Mouse (Mus musculus): ENCODE measurements around the gene Chrdl2. TPM values are rescaled to one million over a fixed set of nuclear protein-coding genes. Genes with fewer than 3 reads are reported as not detected.
"Not testable (repeated sequence)": the region's sequence is repeated elsewhere in the genome, so short reads cannot be mapped to it uniquely, and the experiment has no call there.

Gene Chrdl2
- 0.23 TPM for polyA plus RNA-seq (2021)

- TF ChIP-seq CTCF (IDR thresholded peaks at IDR 0.05), result no peak
- in situ Hi-C loops (cut with MboI; ENCODE audit: low pct_unique_long_range_greater_than_20kb), result loop anchor here (5.0 kb wide), 1 partner anchor 112 kb away; no protein-coding TSS in a partner anchor
- ATAC-seq, result no peak
- CTCF ChIA-PET, result interaction anchor here (3.5 kb wide), 1 partner anchor 17 kb away, joined by 30 read pairs; no protein-coding TSS in a partner anchor
- POLR2A ChIA-PET, result interaction anchor here (0.5 kb wide), 1 partner anchor 32 kb away, joined by 3 read pairs; no protein-coding TSS in a partner anchor
- no peak for DNase-seq (ENCODE audit: low read depth, low spot score)
- H3K27me3 ChIP-seq, result peaks cover 27% of the 10 kb centered on the region
These were observed at the start of gene Chrdl2 for GRCm38 (mm10) chr7:100005790-100006189. TSS of gene Chrdl2 (plus strand) at chr7:100006172.

GRCm38 (mm10) chr7:99957226-99957965, 48.6 kb upstream of the Chrdl2 start:
- ATAC-seq, result no peak
- ChIA-PET POLR2A (no interaction called here), CTCF (no interaction called here)
- no peaks in the 10 kb centered on the region for H3K27me3 ChIP-seq
- in situ Hi-C loops (cut with MboI; ENCODE audit: low pct_unique_long_range_greater_than_20kb), result no loop called here
- no peak for DNase-seq (ENCODE audit: low read depth, low spot score)
- TF ChIP-seq CTCF (IDR thresholded peaks at IDR 0.05), result no peak

DNA sequence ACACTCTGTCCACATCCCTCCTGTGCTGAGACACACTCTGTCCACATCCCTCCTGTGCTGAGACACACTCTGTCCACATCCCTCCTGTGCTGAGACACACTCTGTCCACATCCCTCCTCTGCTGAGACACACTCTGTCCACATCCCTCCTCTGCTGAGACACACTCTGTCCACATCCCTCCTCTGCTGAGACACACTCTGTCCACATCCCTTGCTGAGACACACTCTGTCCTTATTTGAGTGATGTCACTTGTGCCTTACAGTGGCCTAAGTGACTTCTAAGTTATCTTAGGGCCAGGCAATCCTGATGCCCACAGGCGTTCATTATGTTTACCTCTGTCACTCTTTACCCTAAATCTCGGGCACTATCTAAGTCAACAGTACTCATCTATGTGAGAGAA, 45.4 kb upstream of the Chrdl2 start:
- CTCF ChIA-PET; H3K27me3 ChIP-seq; in situ Hi-C loops (cut with MboI; ENCODE audit: low pct_unique_long_range_greater_than_20kb); POLR2A ChIA-PET; ATAC-seq; DNase-seq (ENCODE audit: low read depth, low spot score): not testable (repeated sequence)

GRCm38 (mm10) chr7:99961518-99961917, 44.5 kb upstream of the Chrdl2 start:
- no peak for ATAC-seq
- ChIA-PET CTCF (interaction anchor here (1.0 to 1.2 kb wide), 3 partner anchors 9 to 26 kb away, joined by 3 read pairs; no protein-coding TSS in a partner anchor), POLR2A (no interaction called here)
- in situ Hi-C loops (cut with MboI; ENCODE audit: low pct_unique_long_range_greater_than_20kb), result no loop called here
- no peak for DNase-seq (ENCODE audit: low read depth, low spot score)
- TF ChIP-seq CTCF (IDR thresholded peaks at IDR 0.05), result no peak
- H3K27me3 ChIP-seq, result no peaks in the 10 kb centered on the region

DNA sequence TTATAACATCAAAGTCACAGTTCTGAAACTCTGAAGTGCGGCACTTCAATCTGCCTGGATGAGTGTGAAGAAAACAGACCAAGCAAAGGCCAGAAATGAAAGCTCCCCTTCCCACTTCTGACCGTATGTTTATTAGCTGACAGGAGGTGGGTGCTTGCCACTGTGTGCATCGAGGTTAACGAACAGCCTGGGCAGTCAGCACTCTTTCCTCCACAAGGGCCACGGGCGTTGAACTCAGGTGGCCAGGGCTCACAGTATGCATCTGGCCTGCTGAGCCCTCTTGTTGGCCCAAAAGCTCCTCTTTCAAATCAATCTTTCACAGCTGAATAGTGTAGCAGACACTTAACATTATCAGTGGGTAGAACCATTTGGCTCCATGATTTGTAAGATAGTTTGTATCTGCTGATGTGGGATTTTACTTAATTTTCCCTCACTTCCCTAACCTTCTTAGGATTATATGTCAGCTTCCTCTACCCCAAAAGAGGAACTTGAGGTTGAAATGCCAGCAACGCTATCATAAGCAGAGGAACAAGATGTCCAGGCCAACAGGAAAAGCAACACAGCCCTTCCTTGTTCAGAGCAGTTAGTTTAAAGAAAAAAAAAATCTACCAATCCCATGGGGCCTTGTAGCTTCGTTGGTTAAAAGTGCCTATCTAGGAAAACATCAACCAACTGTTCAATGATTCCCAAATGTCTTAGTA, 43.3 kb upstream of the Chrdl2 start:
- DNase-seq (ENCODE audit: low read depth, low spot score) (no peak), ATAC-seq (no peak)
- TF ChIP-seq CTCF (IDR thresholded peaks at IDR 0.05), result no peak
- H3K27me3 ChIP-seq, result no peaks in the 10 kb centered on the region
- ChIA-PET POLR2A (no interaction called here), CTCF (interaction anchor here (1.0 to 1.2 kb wide), 3 partner anchors 8 to 28 kb away, joined by 3 read pairs; no protein-coding TSS in a partner anchor)
- in situ Hi-C loops (cut with MboI; ENCODE audit: low pct_unique_long_range_greater_than_20kb), result no loop called here

DNA sequence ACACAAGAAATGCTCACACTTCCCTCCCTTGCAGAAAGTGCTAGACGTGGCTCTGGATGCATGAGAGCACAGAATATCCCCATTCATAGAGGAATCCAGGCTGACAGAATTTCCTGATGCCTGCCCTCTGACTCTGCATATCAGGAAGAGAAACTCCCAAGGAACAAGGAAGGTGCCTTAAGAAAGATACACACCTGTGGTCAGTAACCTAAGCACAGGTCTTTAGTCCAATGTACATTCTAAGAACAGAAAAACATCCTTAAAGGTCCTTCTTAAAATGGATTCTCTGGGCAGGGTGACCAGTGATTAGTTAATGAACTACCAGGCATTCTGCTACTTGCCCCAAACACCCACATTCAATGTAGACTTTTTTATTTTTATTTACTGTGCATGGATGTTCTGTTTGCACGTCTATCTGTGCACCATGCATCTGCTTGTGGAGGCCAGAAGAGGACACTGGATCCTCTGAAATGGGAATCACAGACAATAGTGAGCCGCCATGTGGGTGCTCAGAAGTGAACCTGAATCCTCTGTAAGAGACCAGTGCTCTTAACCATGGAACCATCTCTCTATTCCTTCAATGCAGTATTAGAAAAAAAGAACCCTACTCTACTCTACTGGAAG, 42.6 kb upstream of the Chrdl2 start:
- in situ Hi-C loops (cut with MboI; ENCODE audit: low pct_unique_long_range_greater_than_20kb), result no loop called here
- CTCF ChIA-PET, result no interaction called here
- ATAC-seq (no peak), DNase-seq (ENCODE audit: low read depth, low spot score) (no peak)
- no peaks in the 10 kb centered on the region for H3K27me3 ChIP-seq
- POLR2A ChIA-PET, result no interaction called here
- TF ChIP-seq CTCF (IDR thresholded peaks at IDR 0.05), result no peak

DNA sequence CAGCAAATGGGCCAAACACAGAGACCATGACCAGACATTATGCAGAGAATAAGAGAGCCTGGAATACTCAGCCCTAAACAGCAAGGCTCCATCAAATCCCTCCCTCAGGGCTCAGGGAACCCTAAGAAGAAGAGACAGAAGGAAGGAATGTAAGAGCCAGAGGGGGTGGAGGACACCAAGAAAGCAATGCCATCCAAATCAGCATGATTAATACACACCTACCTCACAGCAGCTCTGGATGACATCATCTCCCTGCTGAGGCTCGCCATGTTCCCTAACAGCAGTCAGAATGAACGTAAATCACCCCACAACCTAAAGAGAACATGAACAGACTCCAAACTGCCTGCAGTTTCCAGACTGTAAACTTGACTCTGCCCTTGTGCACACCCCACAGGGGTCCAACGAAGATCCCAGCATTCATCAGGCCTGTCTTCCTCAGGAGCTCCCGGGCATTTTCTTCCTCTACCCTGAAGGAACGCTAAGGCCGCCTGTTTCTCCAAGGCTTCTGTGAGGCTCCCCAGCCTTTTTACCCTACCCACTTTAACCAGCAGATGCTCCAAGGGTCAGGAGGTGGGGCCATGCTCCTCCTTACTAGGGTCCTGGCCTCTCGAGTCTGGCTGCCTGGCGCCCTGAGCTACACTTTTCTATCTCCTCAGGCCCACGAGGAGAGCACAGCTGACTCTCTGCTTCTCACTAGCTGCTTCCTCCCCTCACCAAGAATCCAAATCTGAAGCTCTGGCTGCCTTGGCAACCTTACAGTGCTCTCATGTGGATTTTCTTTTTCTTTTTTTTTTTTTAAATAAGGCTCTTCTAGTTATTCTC, 40.7 kb upstream of the Chrdl2 start:
- DNase-seq (ENCODE audit: low read depth, low spot score) (no peak), ATAC-seq (no peak)
- ChIA-PET POLR2A (no interaction called here), CTCF (no interaction called here)
- in situ Hi-C loops (cut with MboI; ENCODE audit: low pct_unique_long_range_greater_than_20kb), result no loop called here
- no peaks in the 10 kb centered on the region for H3K27me3 ChIP-seq
- no peak for TF ChIP-seq CTCF (IDR thresholded peaks at IDR 0.05)

- no peaks in the 10 kb centered on the region for H3K27me3 ChIP-seq
- TF ChIP-seq CTCF (IDR thresholded peaks at IDR 0.05), result no peak
- DNase-seq (ENCODE audit: low read depth, low spot score) (no peak), ATAC-seq (no peak)
- in situ Hi-C loops (cut with MboI; ENCODE audit: low pct_unique_long_range_greater_than_20kb), result no loop called here
- POLR2A ChIA-PET, result interaction anchor here (0.5 kb wide), 1 partner anchor 35 kb away, joined by 3 read pairs; no protein-coding TSS in a partner anchor
- CTCF ChIA-PET, result no interaction called here
These were observed 39.8 kb upstream of the Chrdl2 start for GRCm38 (mm10) chr7:99966011-99966721.

GRCm38 (mm10) chr7:99969151-99969550, 36.8 kb upstream of the Chrdl2 start:
- no peaks in the 10 kb centered on the region for H3K27me3 ChIP-seq
- DNase-seq (ENCODE audit: low read depth, low spot score) (no peak), ATAC-seq (no peak)
- POLR2A ChIA-PET, result no interaction called here
- CTCF ChIA-PET, result interaction anchor here (2.4 kb wide), 1 partner anchor 12 kb away, joined by 7 read pairs; the partner anchor contains the start of gene Rnf169
- TF ChIP-seq CTCF (IDR thresholded peaks at IDR 0.05), result no peak
- in situ Hi-C loops (cut with MboI; ENCODE audit: low pct_unique_long_range_greater_than_20kb), result no loop called here

DNA sequence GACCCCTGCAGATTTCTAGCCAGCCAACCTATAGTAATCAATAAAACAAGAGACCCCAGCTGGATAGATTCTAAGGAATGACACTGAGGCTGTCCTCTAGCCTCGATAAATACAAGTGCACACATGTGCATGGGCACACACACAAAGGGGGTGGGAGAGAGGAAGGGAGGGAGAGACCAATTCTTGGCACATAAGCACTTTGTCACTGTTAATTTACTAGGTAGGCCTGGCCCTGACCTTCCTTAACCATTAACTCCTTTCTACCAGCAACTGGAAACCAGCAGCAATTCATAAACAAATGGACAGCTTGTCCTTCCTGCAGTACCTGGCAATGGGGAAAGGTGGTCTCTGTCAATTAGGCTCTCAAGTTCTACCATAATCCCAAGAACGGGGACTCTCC, 34.0 kb upstream of the Chrdl2 start:
- no peak for TF ChIP-seq CTCF (IDR thresholded peaks at IDR 0.05)
- ATAC-seq (no peak), DNase-seq (ENCODE audit: low read depth, low spot score) (no peak)
- CTCF ChIA-PET, result no interaction called here
- POLR2A ChIA-PET, result interaction anchor here (0.7 kb wide), 1 partner anchor 369 kb away, joined by 3 read pairs; no protein-coding TSS in a partner anchor
- in situ Hi-C loops (cut with MboI; ENCODE audit: low pct_unique_long_range_greater_than_20kb), result no loop called here
- H3K27me3 ChIP-seq, result no peaks in the 10 kb centered on the region
